Mouse (Mus musculus) B cell, adult 62 days (primary cell): ENCODE measurements around the gene Plpp3. TPM values are rescaled to one million over a fixed set of nuclear protein-coding genes. Genes with fewer than 3 reads are reported as not detected.

Experiments used
- total RNA-seq: library from RNA; stranded (reverse); gene quantifications from 4 replicates; pipeline ENCODE4 v1.2.4, GENCODE M21; 2023

The Plpp3 gene
- 10.2 to 14.8 TPM (median 10.4 TPM) in 4 replicates for total RNA-seq

GRCm38 (mm10) chr4:105157276-105158168 is at the start of gene Plpp3:
TSS of gene Plpp3 (plus strand) at chr4:105157347.

DNA sequence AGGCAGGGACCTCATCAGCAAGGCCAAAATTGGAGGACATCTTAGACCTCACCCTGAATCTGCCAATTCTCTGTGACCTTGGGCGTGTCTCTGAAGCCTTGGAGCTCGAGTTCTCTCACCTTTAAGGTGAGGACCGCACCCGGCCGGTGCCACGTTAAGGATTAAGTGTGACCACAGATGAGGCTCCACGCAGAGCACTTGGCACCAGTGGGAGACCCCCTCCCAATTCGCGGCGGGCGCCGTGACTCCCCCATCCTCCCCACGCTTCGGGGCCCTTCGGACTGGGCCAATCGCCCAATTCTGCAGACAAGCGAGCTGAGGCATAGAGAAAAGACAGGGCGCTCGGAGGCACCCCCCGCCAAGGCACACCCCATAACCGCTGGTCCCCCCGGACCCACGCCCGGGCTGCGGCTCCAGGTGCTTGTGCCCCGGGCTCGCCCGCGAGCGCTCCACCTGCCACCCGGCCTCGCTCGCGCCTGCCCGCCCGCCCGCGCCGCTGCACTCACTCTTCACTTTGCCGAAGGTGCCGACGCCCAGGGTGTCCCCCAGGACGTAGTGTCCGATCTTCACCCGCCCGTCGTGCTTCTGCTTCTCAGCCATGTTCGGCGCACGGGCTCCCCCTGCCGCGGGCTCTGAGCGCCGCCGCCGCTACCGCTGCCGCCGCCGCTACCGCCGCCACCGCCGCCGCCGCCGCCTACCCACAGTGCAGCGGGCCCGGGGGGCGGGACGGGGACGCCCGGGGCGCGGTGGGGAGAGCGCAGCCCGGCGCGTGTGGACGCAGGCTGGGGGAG is 47.8 kb upstream of the Plpp3 start, which contains the start of gene Prkaa2:
Gene Prkaa2 (minus strand): TSS at position 692 of the 791 bp plus-strand sequence.

Other genes with a start within 250 kb of the Plpp3 start
- gene Fyb2, start 243.9 kb upstream of the Plpp3 start, total RNA-seq, result not detected in 4 replicates
- gene Prkaa2, start 47.5 kb upstream of the Plpp3 start, total RNA-seq, result 0.09 TPM in 1 of 4 replicates, not detected in the others